Mouse (Mus musculus): Measurements from ENCODE around the gene Hsd17b11. TPM values are rescaled to one million over a fixed set of nuclear protein-coding genes. Genes with fewer than 3 reads are reported as not detected.

Hsd17b11 gene
- polyA plus RNA-seq, 2 experiments = 2.6 to 7.9 TPM

DNA sequence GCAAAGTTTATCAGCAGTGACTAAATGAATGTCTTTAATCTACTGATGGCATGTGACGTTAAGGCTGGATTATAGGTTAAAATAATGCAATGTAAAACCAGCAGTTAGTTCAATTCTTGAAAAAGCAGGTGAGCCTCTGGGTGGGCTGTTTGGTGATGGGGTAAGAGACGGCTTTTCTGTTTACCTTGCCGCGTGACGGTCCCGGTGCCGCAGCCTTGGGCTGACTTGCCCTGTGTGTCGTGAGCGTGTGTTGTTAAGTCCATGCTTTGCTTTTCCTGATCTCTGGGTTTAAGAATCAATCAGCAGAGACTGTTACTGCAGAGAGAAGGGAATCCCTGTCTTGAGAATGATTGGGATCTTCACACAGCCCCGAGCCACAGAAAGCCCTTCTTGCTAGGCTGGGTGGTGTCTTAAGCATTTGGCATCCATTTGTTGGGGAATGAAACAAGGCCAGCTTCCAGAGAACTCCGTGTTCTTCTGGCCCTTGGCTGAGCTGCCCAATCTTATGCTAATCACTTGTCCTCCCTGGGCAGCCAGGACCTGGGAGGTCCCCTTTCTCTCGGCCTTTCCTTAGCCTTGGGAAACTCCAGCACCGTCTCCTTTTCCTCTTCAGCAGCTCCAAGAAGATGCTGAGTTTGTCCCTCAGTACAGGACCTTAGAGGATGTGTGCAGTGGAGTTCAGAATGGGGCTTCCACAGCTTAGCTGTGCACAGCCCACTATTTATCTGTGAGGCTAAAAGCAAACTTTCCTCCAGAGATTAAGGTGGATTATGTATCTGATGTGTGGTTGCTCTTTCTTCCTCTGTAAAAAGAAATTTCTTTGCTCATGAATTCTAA lies 40.4 kb upstream of the Hsd17b11 start:
- DNase-seq (ENCODE audit: low read depth in 3 of 3, low spot score in 3 of 3) (no peak), ATAC-seq (ENCODE audit: insufficient read depth) (peak; percentile 65)
- H3K4me2 ChIP-seq (ENCODE audit: low read depth) = peak overlapping the region; percentile 70
- peak overlapping the region; percentile 1; the same call in 1 of the 2 replicates for H3K9ac ChIP-seq (replicated peaks)
- H3K36me3 ChIP-seq (replicated peaks; ENCODE audit: control insufficient read depth, insufficient read depth, low read depth) = peaks cover 42% of the 10 kb centered on the region
- TF ChIP-seq CTCF (IDR thresholded peaks at IDR 0.05; ENCODE audit: low read depth) (no peak), EP300 (IDR thresholded peaks at IDR 0.05; ENCODE audit: low read depth) (no peak)
- peak overlapping the region in 1 of 2 experiments; percentile 17; a peak in 1 of 4 replicates for H3K4me3 ChIP-seq (ENCODE audit: insufficient read depth in 1 of 2, low read depth in 2 of 2, low read length in 2 of 2)
- no peaks in the 10 kb centered on the region for H3K9me3 ChIP-seq (ENCODE audit: control insufficient read depth, low read length)
- H3K4me1 ChIP-seq (replicated peaks; ENCODE audit: control insufficient read depth in 2 of 2, insufficient read depth in 2 of 2, low read length in 1 of 2) = peaks cover 21 to 26% of the 10 kb centered on the region in 2 experiments
- peak overlapping the region; percentile 89 for H3K27ac ChIP-seq
- WGBS (ENCODE audit: insufficient replicate concordance) = 78% methylated on average over 13 of the region's 13 CpGs
- no peaks in the 10 kb centered on the region for H3K27me3 ChIP-seq (ENCODE audit: control insufficient read depth, insufficient read depth, low read length)

DNA sequence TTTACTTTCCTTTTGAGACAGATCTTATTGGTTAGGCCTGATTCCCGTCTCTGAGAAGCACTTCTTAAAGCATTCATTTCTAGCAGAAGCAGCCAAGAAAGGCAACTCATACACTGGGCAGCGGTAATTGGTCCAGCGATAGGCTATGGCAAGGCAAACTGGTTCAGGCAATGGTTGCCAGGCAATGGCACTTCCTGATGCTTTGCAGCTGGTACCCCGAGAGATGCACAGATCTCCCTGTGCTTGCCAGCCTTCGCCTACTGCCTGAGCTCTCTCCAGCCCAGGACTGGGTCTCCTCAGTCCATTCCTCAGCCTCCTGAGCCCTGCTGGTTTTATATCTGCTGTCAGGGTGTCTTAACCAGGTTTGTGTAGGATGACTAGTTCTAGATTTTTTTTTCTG lies 38.7 kb upstream of the Hsd17b11 start:
- 88% methylated on average over 5 of the region's 5 CpGs for WGBS (ENCODE audit: insufficient replicate concordance)
- no peak overlapping the region for H3K4me3 ChIP-seq (ENCODE audit: insufficient read depth in 1 of 2, low read depth in 2 of 2, low read length in 2 of 2)
- peak overlapping the region; percentile 11; the same call in 1 of the 2 replicates for H3K27ac ChIP-seq
- no peaks in the 10 kb centered on the region for H3K9me3 ChIP-seq (ENCODE audit: control insufficient read depth, low read length)
- TF ChIP-seq CTCF (IDR thresholded peaks at IDR 0.05; ENCODE audit: low read depth) = no peak
- no peak for TF ChIP-seq EP300 (IDR thresholded peaks at IDR 0.05; ENCODE audit: low read depth)
- H3K9ac ChIP-seq (replicated peaks) = no peak overlapping the region
- ATAC-seq (ENCODE audit: insufficient read depth) (no peak), DNase-seq (ENCODE audit: low read depth in 3 of 3, low spot score in 3 of 3) (no peak)
- no peak overlapping the region for H3K4me2 ChIP-seq (ENCODE audit: low read depth)
- H3K36me3 ChIP-seq (replicated peaks; ENCODE audit: control insufficient read depth, insufficient read depth, low read depth) = peaks cover 46% of the 10 kb centered on the region
- H3K4me1 ChIP-seq (replicated peaks; ENCODE audit: control insufficient read depth in 2 of 2, insufficient read depth in 2 of 2, low read length in 1 of 2) = peaks cover 30 to 41% of the 10 kb centered on the region in 2 experiments
- H3K27me3 ChIP-seq (ENCODE audit: control insufficient read depth, insufficient read depth, low read length) = no peaks in the 10 kb centered on the region

DNA sequence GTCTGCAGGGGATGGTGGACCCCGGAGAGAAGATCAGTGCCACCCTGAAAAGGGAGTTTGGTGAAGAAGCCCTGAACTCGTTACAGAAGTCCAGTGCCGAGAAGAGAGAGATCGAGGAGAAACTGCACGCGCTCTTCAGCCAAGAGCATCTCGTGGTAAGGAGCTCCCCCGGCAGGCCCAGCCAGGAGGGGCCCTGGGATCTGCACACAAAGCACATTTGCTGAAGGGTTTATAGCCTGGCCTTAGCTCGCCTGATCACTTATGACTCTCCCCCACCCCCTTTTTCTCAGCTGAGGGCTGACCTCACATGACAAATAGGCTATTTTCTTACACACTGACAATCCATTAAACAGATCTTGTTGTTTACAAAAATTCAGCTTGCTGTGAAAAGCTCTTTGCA lies 37.9 kb upstream of the Hsd17b11 start:
- TF ChIP-seq EP300 (IDR thresholded peaks at IDR 0.05; ENCODE audit: low read depth) = no peak
- no peak for TF ChIP-seq CTCF (IDR thresholded peaks at IDR 0.05; ENCODE audit: low read depth)
- Histone ChIP-seq H3K9me3 (ENCODE audit: control insufficient read depth, low read length) (no peaks in the 10 kb centered on the region), H3K4me2 (ENCODE audit: low read depth) (no peak overlapping the region), H3K27ac (no peak overlapping the region), H3K4me1 (replicated peaks; ENCODE audit: control insufficient read depth in 2 of 2, insufficient read depth in 2 of 2, low read length in 1 of 2) (peaks cover 38 to 48% of the 10 kb centered on the region in 2 experiments), H3K9ac (replicated peaks) (no peak overlapping the region), H3K4me3 (ENCODE audit: insufficient read depth in 1 of 2, low read depth in 2 of 2, low read length in 2 of 2) (no peak overlapping the region), H3K36me3 (replicated peaks; ENCODE audit: control insufficient read depth, insufficient read depth, low read depth) (peaks cover 42% of the 10 kb centered on the region), H3K27me3 (ENCODE audit: control insufficient read depth, insufficient read depth, low read length) (no peaks in the 10 kb centered on the region)
- ATAC-seq (ENCODE audit: insufficient read depth) (no peak), DNase-seq (ENCODE audit: low read depth in 3 of 3, low spot score in 3 of 3) (no peak)
- WGBS (ENCODE audit: insufficient replicate concordance) = 88% methylated on average over 9 of the region's 9 CpGs

DNA sequence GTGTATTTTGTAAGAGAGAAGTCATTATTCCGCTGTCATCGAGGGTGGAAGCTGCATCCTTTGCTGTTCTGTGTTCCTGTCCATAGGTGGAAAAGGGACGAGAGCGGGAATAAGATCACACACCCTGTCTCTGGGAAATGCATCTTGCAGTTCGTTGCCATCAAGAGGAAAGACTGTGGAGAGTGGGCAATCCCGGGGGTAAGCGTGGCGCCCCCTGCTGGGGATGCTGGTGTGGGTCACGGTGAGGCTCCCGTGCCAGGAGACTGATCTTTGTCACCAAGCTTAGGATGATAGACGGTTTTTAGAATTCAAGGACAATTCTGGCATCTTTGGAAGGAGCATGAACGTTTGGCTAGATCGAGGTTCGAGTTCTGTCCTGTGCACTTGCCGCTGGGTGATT lies 36.3 kb upstream of the Hsd17b11 start:
- H3K9ac ChIP-seq (replicated peaks) = no peak overlapping the region
- WGBS (ENCODE audit: insufficient replicate concordance) = 60% methylated on average over 15 of the region's 15 CpGs
- no peak overlapping the region for H3K4me2 ChIP-seq (ENCODE audit: low read depth)
- ATAC-seq (ENCODE audit: insufficient read depth) = no peak
- no peaks in the 10 kb centered on the region for H3K27me3 ChIP-seq (ENCODE audit: control insufficient read depth, insufficient read depth, low read length)
- peaks cover 40 to 52% of the 10 kb centered on the region in 2 experiments for H3K4me1 ChIP-seq (replicated peaks; ENCODE audit: control insufficient read depth in 2 of 2, insufficient read depth in 2 of 2, low read length in 1 of 2)
- no peak for DNase-seq (ENCODE audit: low read depth in 3 of 3, low spot score in 3 of 3)
- no peak overlapping the region for H3K27ac ChIP-seq
- H3K9me3 ChIP-seq (ENCODE audit: control insufficient read depth, low read length) = no peaks in the 10 kb centered on the region
- peaks cover 39% of the 10 kb centered on the region for H3K36me3 ChIP-seq (replicated peaks; ENCODE audit: control insufficient read depth, insufficient read depth, low read depth)
- peak; percentile 91 for TF ChIP-seq CTCF (IDR thresholded peaks at IDR 0.05; ENCODE audit: low read depth)
- no peak for TF ChIP-seq EP300 (IDR thresholded peaks at IDR 0.05; ENCODE audit: low read depth)
- no peak overlapping the region for H3K4me3 ChIP-seq (ENCODE audit: insufficient read depth in 1 of 2, low read depth in 2 of 2, low read length in 2 of 2)

DNA sequence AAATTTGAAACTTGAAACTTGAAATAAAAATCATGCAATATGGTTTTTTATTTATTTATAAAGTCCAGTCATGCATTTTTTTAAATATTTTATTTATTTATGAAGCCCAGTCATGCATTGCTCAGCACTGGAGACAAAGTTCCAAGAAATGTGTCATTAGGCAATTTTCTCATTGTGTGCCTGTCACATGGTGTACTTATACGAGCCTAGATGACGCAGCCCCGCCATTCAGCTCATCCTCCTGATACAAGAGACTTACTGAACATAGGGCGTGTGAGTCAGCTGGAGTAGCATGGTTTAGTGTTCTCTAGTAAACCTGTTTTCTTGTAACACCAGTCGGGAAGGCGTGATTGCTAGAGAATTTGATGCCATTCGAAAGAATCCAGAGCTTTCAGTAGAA lies 34.6 kb upstream of the Hsd17b11 start:
- H3K4me1 ChIP-seq (replicated peaks; ENCODE audit: control insufficient read depth in 2 of 2, insufficient read depth in 2 of 2, low read length in 1 of 2) = peaks cover 26 to 42% of the 10 kb centered on the region in 2 experiments

More for the DNA sequence above, 34.6 kb upstream of the Hsd17b11 start:
- DNase-seq (ENCODE audit: low read depth in 3 of 3, low spot score in 3 of 3) = no peak
- TF ChIP-seq CTCF (IDR thresholded peaks at IDR 0.05; ENCODE audit: low read depth) = no peak
- no peak for TF ChIP-seq EP300 (IDR thresholded peaks at IDR 0.05; ENCODE audit: low read depth)
- no peak overlapping the region for H3K4me3 ChIP-seq (ENCODE audit: insufficient read depth in 1 of 2, low read depth in 2 of 2, low read length in 2 of 2)
- H3K9ac ChIP-seq (replicated peaks) = no peak overlapping the region
- H3K4me2 ChIP-seq (ENCODE audit: low read depth) = no peak overlapping the region
- H3K36me3 ChIP-seq (replicated peaks; ENCODE audit: control insufficient read depth, insufficient read depth, low read depth) = peaks cover 40% of the 10 kb centered on the region
- no peak for ATAC-seq (ENCODE audit: insufficient read depth)
- H3K27ac ChIP-seq = peak overlapping the region; percentile 18
- H3K27me3 ChIP-seq (ENCODE audit: control insufficient read depth, insufficient read depth, low read length) = no peaks in the 10 kb centered on the region
- H3K9me3 ChIP-seq (ENCODE audit: control insufficient read depth, low read length) = no peaks in the 10 kb centered on the region
- WGBS (ENCODE audit: insufficient replicate concordance) = 79% methylated on average over 7 of the region's 7 CpGs
